20 mouse cellular contexts compared by ENCODE assay signal in genomic region chr5:37775681-37776080, GRCm38 (mm10). TPM values are rescaled to one million over a fixed set of nuclear protein-coding genes. Genes with fewer than 3 reads are reported as not detected.
DNase-seq lines count a peak whose midpoint lies in the region; ATAC-seq and TF ChIP-seq lines count a peak whose summit lies in the region.
"Had no signal": no experiment of that assay in that cellular context is flagged by ENCODE, and none has a peak within 500 bp of the region (broad histone marks: within the 10 kb centered on the region; RNA-seq: fewer than 3 reads in every experiment).

No protein-coding gene starts in this region.

- H3K4me2 ChIP-seq in intestine, postnatal 0 days (replicated peaks; ENCODE audit: low read depth) = no peak overlapping the region
- H3K4me2 ChIP-seq in intestine, embryonic 15.5 days (replicated peaks) = no peak overlapping the region
- no peak overlapping the region for H3K4me2 ChIP-seq in midbrain, embryonic 14.5 days (ENCODE audit: low read length)
- no peak overlapping the region for H3K4me2 ChIP-seq in midbrain, embryonic 16.5 days (ENCODE audit: low read length)
- H3K4me2 ChIP-seq in stomach, postnatal 0 days (replicated peaks; ENCODE audit: low read depth) = no peak overlapping the region
- H3K4me2 ChIP-seq: heart, embryonic 13.5 days; liver, embryonic 11.5 days; neural tube, embryonic 12.5 days had no signal

- TF ChIP-seq EP300 in stomach, postnatal 0 days (optimal IDR thresholded peaks at IDR 0.05) = no peak

- no peaks in the 10 kb centered on the region for H3K27me3 ChIP-seq in intestine, postnatal 0 days (replicated peaks; ENCODE audit: control insufficient read depth, insufficient read depth, low read length)
- no peaks in the 10 kb centered on the region for H3K27me3 ChIP-seq in intestine, embryonic 15.5 days (replicated peaks)
- no peaks in the 10 kb centered on the region for H3K27me3 ChIP-seq in midbrain, embryonic 14.5 days (ENCODE audit: control insufficient read depth, insufficient read depth, low read length)
- H3K27me3 ChIP-seq in midbrain, embryonic 16.5 days (ENCODE audit: control insufficient read depth, insufficient read depth, low read depth, low read length) = no peaks in the 10 kb centered on the region
- no peaks in the 10 kb centered on the region for H3K27me3 ChIP-seq in stomach, postnatal 0 days (ENCODE audit: control insufficient read depth, insufficient read depth, low read length)
- H3K27me3 ChIP-seq: heart, embryonic 13.5 days had no signal

- H3K4me3 ChIP-seq in intestine, postnatal 0 days (ENCODE audit: low read depth, low read length) = no peak overlapping the region
- H3K4me3 ChIP-seq in intestine, embryonic 15.5 days (replicated peaks) = no peak overlapping the region
- no peak overlapping the region for H3K4me3 ChIP-seq in midbrain, embryonic 14.5 days (replicated peaks; ENCODE audit: low read depth, low read length)
- no peak overlapping the region for H3K4me3 ChIP-seq in midbrain, embryonic 16.5 days (ENCODE audit: low read depth, low read length)
- H3K4me3 ChIP-seq in stomach, postnatal 0 days (ENCODE audit: low read depth, low read length) = no peak overlapping the region
- H3K4me3 ChIP-seq: forebrain, embryonic 10.5 days; heart, embryonic 13.5 days; neural tube, embryonic 12.5 days had no signal

- H3K27ac ChIP-seq in intestine, postnatal 0 days (ENCODE audit: low read depth, low read length) = no peak overlapping the region
- H3K27ac ChIP-seq in intestine, embryonic 15.5 days = no peak overlapping the region
- H3K27ac ChIP-seq in midbrain, embryonic 14.5 days (replicated peaks; ENCODE audit: low read depth, low read length) = no peak overlapping the region
- no peak overlapping the region for H3K27ac ChIP-seq in midbrain, embryonic 16.5 days (ENCODE audit: low read length)
- H3K27ac ChIP-seq in stomach, postnatal 0 days (replicated peaks) = no peak overlapping the region
- H3K27ac ChIP-seq: forebrain, embryonic 10.5 days; heart, embryonic 13.5 days; macrophage; neural tube, embryonic 12.5 days had no signal

- no peaks in the 10 kb centered on the region for H3K9me3 ChIP-seq in intestine, postnatal 0 days (ENCODE audit: control insufficient read depth)
- no peaks in the 10 kb centered on the region for H3K9me3 ChIP-seq in intestine, embryonic 15.5 days
- no peaks in the 10 kb centered on the region for H3K9me3 ChIP-seq in midbrain, embryonic 14.5 days (ENCODE audit: control insufficient read depth, low read length)
- H3K9me3 ChIP-seq in midbrain, embryonic 16.5 days (replicated peaks; ENCODE audit: control insufficient read depth, low read length, poor library complexity, severe bottlenecking) = no peaks in the 10 kb centered on the region
- H3K9me3 ChIP-seq in stomach, postnatal 0 days (ENCODE audit: control insufficient read depth, low read length) = no peaks in the 10 kb centered on the region
- H3K9me3 ChIP-seq: heart, embryonic 13.5 days had no signal

- H3K36me3 ChIP-seq in intestine, postnatal 0 days (ENCODE audit: control insufficient read depth, insufficient read depth) = no peaks in the 10 kb centered on the region
- no peaks in the 10 kb centered on the region for H3K36me3 ChIP-seq in intestine, embryonic 15.5 days
- no peaks in the 10 kb centered on the region for H3K36me3 ChIP-seq in midbrain, embryonic 14.5 days (ENCODE audit: control insufficient read depth, insufficient read depth, low read length)
- H3K36me3 ChIP-seq in midbrain, embryonic 16.5 days (ENCODE audit: control insufficient read depth, insufficient read depth, low read length) = no peaks in the 10 kb centered on the region
- no peaks in the 10 kb centered on the region for H3K36me3 ChIP-seq in stomach, postnatal 0 days (ENCODE audit: control insufficient read depth, insufficient read depth, low read length)
- H3K36me3 ChIP-seq: forebrain, embryonic 10.5 days; heart, embryonic 13.5 days; neural tube, embryonic 12.5 days had no signal

- peak; percentile 59 for DNase-seq in embryo, embryonic 10 days (ENCODE audit: low spot score)
- DNase-seq in embryo, embryonic 9.5 days (ENCODE audit: extremely low spot score) = no peak
- peak; percentile 24 for DNase-seq in midbrain, embryonic 14.5 days
- DNase-seq in stomach, postnatal 0 days (ENCODE audit: low spot score) = no peak
- DNase-seq in cerebellum, adult 9-11 months = no peak
- DNase-seq: cerebellum, adult 8-10 months; heart, postnatal 36 days; kidney, adult 9 months; kidney, postnatal 4 days; lung, adult 18-20 months; thymus, postnatal 25 days had no signal

- no peak for ATAC-seq in intestine, postnatal 0 days
- ATAC-seq in intestine, embryonic 15.5 days = no peak
- no peak for ATAC-seq in midbrain, embryonic 14.5 days (ENCODE audit: low FRiP score, low TSS enrichment)
- no peak for ATAC-seq in midbrain, embryonic 16.5 days
- ATAC-seq in stomach, postnatal 0 days (ENCODE audit: low FRiP score, low TSS enrichment) = no peak
- ATAC-seq: CD4-positive, CD25-positive, alpha-beta regulatory T cell, adult 4 months had no signal

- WGBS in intestine, postnatal 0 days = 51% methylated on average over 5 of the region's 5 CpGs
- WGBS in intestine, embryonic 15.5 days = 56% methylated on average over 5 of the region's 5 CpGs
- WGBS in midbrain, embryonic 14.5 days = 41% methylated on average over 5 of the region's 5 CpGs
- WGBS in midbrain, embryonic 16.5 days = 36% methylated on average over 5 of the region's 5 CpGs
- WGBS in stomach, postnatal 0 days = 33% methylated on average over 5 of the region's 5 CpGs

- TF ChIP-seq CTCF in intestine, postnatal 0 days (IDR thresholded peaks at IDR 0.05; ENCODE audit: low read depth) = peak; percentile 43; the same call in 1 of the 2 replicates
- TF ChIP-seq CTCF in stomach, postnatal 0 days (IDR thresholded peaks at IDR 0.05; ENCODE audit: low read depth) = peak; percentile 35; the same call in 1 of the 2 replicates

- H3K4me1 ChIP-seq in intestine, postnatal 0 days (replicated peaks; ENCODE audit: control insufficient read depth, insufficient read depth, low read length) = no peaks in the 10 kb centered on the region
- no peaks in the 10 kb centered on the region for H3K4me1 ChIP-seq in intestine, embryonic 15.5 days (replicated peaks)
- H3K4me1 ChIP-seq in midbrain, embryonic 14.5 days (ENCODE audit: control insufficient read depth, insufficient read depth, low read length) = no peaks in the 10 kb centered on the region
- H3K4me1 ChIP-seq in midbrain, embryonic 16.5 days (ENCODE audit: control insufficient read depth, insufficient read depth, low read length) = no peaks in the 10 kb centered on the region
- H3K4me1 ChIP-seq in stomach, postnatal 0 days (replicated peaks; ENCODE audit: control insufficient read depth, insufficient read depth) = no peaks in the 10 kb centered on the region
- H3K4me1 ChIP-seq: forebrain, embryonic 10.5 days; heart, embryonic 13.5 days; neural tube, embryonic 12.5 days had no signal

- no peak overlapping the region for H3K9ac ChIP-seq in intestine, postnatal 0 days (ENCODE audit: low read depth, low read length)
- no peak overlapping the region for H3K9ac ChIP-seq in intestine, embryonic 15.5 days
- no peak overlapping the region for H3K9ac ChIP-seq in midbrain, embryonic 14.5 days (replicated peaks; ENCODE audit: low read length)
- no peak overlapping the region for H3K9ac ChIP-seq in midbrain, embryonic 16.5 days (ENCODE audit: low read depth, low read length)
- H3K9ac ChIP-seq in stomach, postnatal 0 days (ENCODE audit: low read length) = no peak overlapping the region
- H3K9ac ChIP-seq: heart, embryonic 13.5 days; neural tube, embryonic 12.5 days had no signal

RNA-seq across cellular contexts. Expression of gene Cytl1, which starts 40.4 kb away (rescaled TPM):
- 0.42 TPM in 1 of 2 replicates, not detected in the other for polyA plus RNA-seq in intestine, postnatal 0 days (2015; fragmentation: Nextera tagmentation; extraction: Ambion mirVana)
- polyA plus RNA-seq in intestine, embryonic 15.5 days (2015; fragmentation: Nextera tagmentation; extraction: Ambion mirVana) = 0.93 and 1.1 TPM in 2 replicates
- polyA plus RNA-seq in midbrain, embryonic 14.5 days (2014; fragmentation: Nextera tagmentation; extraction: Ambion mirVana) = 0.27 TPM in 1 of 2 replicates, not detected in the other
- 0.21 TPM in 1 of 2 replicates, not detected in the other for polyA plus RNA-seq in midbrain, embryonic 16.5 days (2015; fragmentation: Nextera tagmentation; extraction: Ambion mirVana)
- polyA plus RNA-seq in stomach, postnatal 0 days (2015; fragmentation: Nextera tagmentation; extraction: Ambion mirVana) = 0.33 and 0.34 TPM in 2 replicates
- polyA plus RNA-seq: CD4-positive, CD25-positive, alpha-beta regulatory T cell, adult 4 months; liver, embryonic 11.5 days; macrophage had no signal

RNA-seq across cellular contexts. Expression of gene Msx1, which starts 48.7 kb away (rescaled TPM):
- 0.89 and 1.3 TPM in 2 replicates for polyA plus RNA-seq in intestine, postnatal 0 days (2015; fragmentation: Nextera tagmentation; extraction: Ambion mirVana)
- 3.2 and 3.8 TPM in 2 replicates for polyA plus RNA-seq in intestine, embryonic 15.5 days (2015; fragmentation: Nextera tagmentation; extraction: Ambion mirVana)
- polyA plus RNA-seq in midbrain, embryonic 14.5 days (2014; fragmentation: Nextera tagmentation; extraction: Ambion mirVana) = 5.9 and 13.3 TPM in 2 replicates
- 10.8 and 13.0 TPM in 2 replicates for polyA plus RNA-seq in midbrain, embryonic 16.5 days (2015; fragmentation: Nextera tagmentation; extraction: Ambion mirVana)
- polyA plus RNA-seq in stomach, postnatal 0 days (2015; fragmentation: Nextera tagmentation; extraction: Ambion mirVana) = 1.1 TPM in 2 replicates
- polyA plus RNA-seq: CD4-positive, CD25-positive, alpha-beta regulatory T cell, adult 4 months; macrophage had no signal

RNA-seq across cellular contexts. Expression of gene Stk32b, which starts 58.7 kb away (rescaled TPM):
- 0.50 and 0.68 TPM in 2 replicates for polyA plus RNA-seq in intestine, postnatal 0 days (2015; fragmentation: Nextera tagmentation; extraction: Ambion mirVana)
- 0.29 and 0.35 TPM in 2 replicates for polyA plus RNA-seq in intestine, embryonic 15.5 days (2015; fragmentation: Nextera tagmentation; extraction: Ambion mirVana)
- 24.5 and 33.4 TPM in 2 replicates for polyA plus RNA-seq in midbrain, embryonic 14.5 days (2014; fragmentation: Nextera tagmentation; extraction: Ambion mirVana)
- polyA plus RNA-seq in midbrain, embryonic 16.5 days (2015; fragmentation: Nextera tagmentation; extraction: Ambion mirVana) = 29.6 and 34.7 TPM in 2 replicates
- polyA plus RNA-seq in stomach, postnatal 0 days (2015; fragmentation: Nextera tagmentation; extraction: Ambion mirVana) = 3.1 and 5.2 TPM in 2 replicates
- polyA plus RNA-seq: CD4-positive, CD25-positive, alpha-beta regulatory T cell, adult 4 months; macrophage had no signal

Comparison
In these comparisons a context has a peak if more than half of its experiments do, and no peak if none do; other contexts are left out.
1. DNase-seq: peak in embryo, embryonic 10 days (single experiment) and midbrain, embryonic 14.5 days (single experiment); none in embryo, embryonic 9.5 days (single experiment), stomach, postnatal 0 days (single experiment) and cerebellum, adult 9-11 months (single experiment).